Mouse (Mus musculus): Measurements from ENCODE around the gene Sash1. TPM values are rescaled to one million over a fixed set of nuclear protein-coding genes. Genes with fewer than 3 reads are reported as not detected.

Gene Sash1
- polyA plus RNA-seq, 1 experiment from 2014 or later, result 6.2 TPM

DNA sequence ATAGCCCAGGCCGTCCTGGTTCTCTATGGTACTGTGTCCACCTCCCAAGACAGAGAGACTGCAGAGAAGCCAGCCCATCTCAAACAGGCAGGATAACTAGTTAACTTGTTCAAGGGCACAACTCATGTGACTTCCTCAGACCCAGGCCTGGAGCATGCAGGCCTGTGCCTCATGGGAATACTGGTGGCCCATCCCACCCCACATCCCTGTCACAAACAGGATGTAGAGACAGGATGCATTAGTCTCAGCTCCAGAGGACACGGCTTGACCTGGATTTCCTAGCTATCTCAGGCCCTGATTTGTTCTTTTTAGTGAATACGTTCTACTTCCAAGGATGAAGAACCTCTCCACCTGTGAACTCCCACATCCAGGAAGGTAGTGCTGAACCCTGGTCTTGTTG, 80.5 kb downstream of the Sash1 start:
- no peak overlapping the region for H3K4me2 ChIP-seq (ENCODE audit: low read depth, low read length)
- no peak overlapping the region for H3K4me3 ChIP-seq (ENCODE audit: low read depth, low read length)
- H3K27ac ChIP-seq (replicated peaks; ENCODE audit: low read depth, low read length), result no peak overlapping the region
- H3K27me3 ChIP-seq (replicated peaks; ENCODE audit: control insufficient read depth, insufficient read depth, low read length), result no peaks in the 10 kb centered on the region
- peaks cover 11% of the 10 kb centered on the region; the same call in 1 of the 2 replicates for H3K4me1 ChIP-seq (ENCODE audit: control insufficient read depth, insufficient read depth, low read length)
- DNase-seq (ENCODE audit: low spot score) (no peak), ATAC-seq (ENCODE audit: low read depth) (no peak)
- H3K36me3 ChIP-seq (ENCODE audit: control insufficient read depth, insufficient read depth, low read length), result 0 out of 2 replicates have a peak, but pooled peaks cover 11% of the 10 kb centered on the region
- no peak overlapping the region for H3K9ac ChIP-seq (ENCODE audit: low read depth, low read length)
- no peaks in the 10 kb centered on the region for H3K9me3 ChIP-seq (ENCODE audit: control insufficient read depth, low read length)
- 77% methylated on average over 3 of the region's 3 CpGs for WGBS

DNA sequence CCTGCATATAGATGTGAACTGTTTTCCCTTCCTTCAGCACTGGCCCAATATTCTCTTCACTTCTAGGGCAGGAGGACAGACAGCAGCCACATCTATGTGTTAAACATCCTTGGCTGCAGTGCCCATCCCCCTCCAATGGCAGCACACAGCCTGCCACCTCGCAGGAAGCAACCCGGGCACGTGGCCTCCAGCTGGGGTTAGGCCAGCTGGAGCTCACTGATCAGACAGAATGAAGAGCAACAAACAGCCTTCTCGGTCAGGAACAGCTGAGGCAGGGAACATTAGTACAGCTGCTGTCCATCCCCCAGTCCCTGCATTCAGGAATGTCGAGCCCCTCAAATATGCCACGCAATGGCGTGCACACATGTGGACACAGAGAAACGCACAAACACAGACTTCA, 81.6 kb downstream of the Sash1 start:
- 20% methylated on average over 8 of the region's 8 CpGs for WGBS
- H3K27ac ChIP-seq (replicated peaks; ENCODE audit: low read depth, low read length), result no peak overlapping the region
- peaks cover 11% of the 10 kb centered on the region; the same call in 1 of the 2 replicates for H3K4me1 ChIP-seq (ENCODE audit: control insufficient read depth, insufficient read depth, low read length)
- no peaks in the 10 kb centered on the region for H3K9me3 ChIP-seq (ENCODE audit: control insufficient read depth, low read length)
- ATAC-seq (ENCODE audit: low read depth) (peak; percentile 64), DNase-seq (ENCODE audit: low spot score) (peak; percentile 85)
- no peak overlapping the region for H3K9ac ChIP-seq (ENCODE audit: low read depth, low read length)
- peaks cover 8% of the 10 kb centered on the region; the same call in 1 of the 2 replicates for H3K36me3 ChIP-seq (ENCODE audit: control insufficient read depth, insufficient read depth, low read length)
- no peak overlapping the region for H3K4me2 ChIP-seq (ENCODE audit: low read depth, low read length)
- H3K4me3 ChIP-seq (ENCODE audit: low read depth, low read length), result no peak overlapping the region
- H3K27me3 ChIP-seq (replicated peaks; ENCODE audit: control insufficient read depth, insufficient read depth, low read length), result no peaks in the 10 kb centered on the region

DNA sequence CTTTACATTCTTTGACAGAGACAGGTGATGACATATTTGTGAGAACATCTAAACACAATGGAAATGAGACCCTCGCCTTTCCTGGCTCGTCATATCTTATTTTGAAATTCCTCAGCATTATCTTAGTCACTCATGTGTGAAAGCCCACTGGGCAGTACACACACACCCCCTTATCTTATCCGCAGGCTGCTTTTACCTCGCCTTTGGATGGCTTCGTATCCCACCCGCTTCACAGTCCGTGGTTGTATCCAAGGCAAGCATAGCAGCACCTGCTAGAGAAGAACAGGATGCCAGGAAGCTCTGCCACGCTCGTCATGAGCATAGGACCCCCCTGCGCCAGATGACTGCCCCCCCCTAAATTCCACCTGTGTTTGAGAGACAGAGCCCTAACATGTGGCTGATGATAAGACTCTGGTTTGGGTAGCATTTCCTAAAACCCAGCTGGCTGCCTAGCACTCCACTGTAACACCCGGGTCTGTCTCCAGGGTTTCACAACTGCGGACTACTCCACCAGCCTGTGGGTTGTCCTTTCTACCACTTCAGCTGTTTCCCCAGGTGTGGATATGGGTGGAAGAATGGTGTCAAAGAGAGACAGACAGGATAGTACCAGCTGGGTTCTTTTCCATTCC, 84.0 kb downstream of the Sash1 start:
- Histone ChIP-seq H3K4me1 (ENCODE audit: control insufficient read depth, insufficient read depth, low read length) (peaks cover 11% of the 10 kb centered on the region; the same call in 1 of the 2 replicates), H3K27me3 (replicated peaks; ENCODE audit: control insufficient read depth, insufficient read depth, low read length) (no peaks in the 10 kb centered on the region), H3K36me3 (ENCODE audit: control insufficient read depth, insufficient read depth, low read length) (peaks cover 12% of the 10 kb centered on the region), H3K4me3 (ENCODE audit: low read depth, low read length) (no peak overlapping the region), H3K4me2 (ENCODE audit: low read depth, low read length) (no peak overlapping the region), H3K9me3 (ENCODE audit: control insufficient read depth, low read length) (0 out of 2 replicates have a peak, but pooled peaks cover 3% of the 10 kb centered on the region), H3K9ac (ENCODE audit: low read depth, low read length) (no peak overlapping the region), H3K27ac (replicated peaks; ENCODE audit: low read depth, low read length) (no peak overlapping the region)
- DNase-seq (ENCODE audit: low spot score) (no peak), ATAC-seq (ENCODE audit: low read depth) (no peak)
- WGBS, result 72% methylated on average over 12 of the region's 12 CpGs

DNA sequence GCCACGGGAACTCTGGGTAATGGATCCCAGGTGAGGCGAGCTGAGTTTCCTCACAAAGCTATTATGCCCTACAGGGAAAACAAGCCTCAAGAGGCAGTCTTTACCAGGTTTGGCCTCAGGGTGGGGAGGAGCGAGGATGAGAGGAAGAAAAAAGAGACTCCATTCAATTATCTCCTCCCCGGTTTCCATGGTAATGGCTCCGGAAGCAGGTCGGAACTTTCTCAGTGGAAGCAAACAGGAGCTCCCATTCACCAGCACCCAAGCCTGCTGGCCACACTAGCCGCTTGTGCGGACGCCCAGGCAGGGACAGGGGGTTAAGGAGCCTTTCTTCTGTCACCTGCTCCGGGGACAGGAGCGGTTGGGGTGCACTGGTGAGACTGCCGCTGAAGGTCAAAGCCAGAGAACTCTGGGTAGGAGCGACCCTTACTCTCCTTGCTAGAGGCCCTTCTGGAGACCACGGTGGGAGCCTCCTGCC, 84.7 kb downstream of the Sash1 start:
- Histone ChIP-seq H3K4me2 (ENCODE audit: low read depth, low read length) (peak overlapping the region; percentile 26; the same call in 1 of the 2 replicates), H3K36me3 (ENCODE audit: control insufficient read depth, insufficient read depth, low read length) (peaks cover 14% of the 10 kb centered on the region), H3K27ac (replicated peaks; ENCODE audit: low read depth, low read length) (no peak overlapping the region), H3K9ac (ENCODE audit: low read depth, low read length) (0 out of 2 replicates have a peak overlapping the region, but pooled peaks have one; percentile 27), H3K9me3 (ENCODE audit: control insufficient read depth, low read length) (0 out of 2 replicates have a peak, but pooled peaks cover 3% of the 10 kb centered on the region), H3K27me3 (replicated peaks; ENCODE audit: control insufficient read depth, insufficient read depth, low read length) (no peaks in the 10 kb centered on the region), H3K4me3 (ENCODE audit: low read depth, low read length) (no peak overlapping the region), H3K4me1 (ENCODE audit: control insufficient read depth, insufficient read depth, low read length) (peaks cover 11% of the 10 kb centered on the region; the same call in 1 of the 2 replicates)
- peak; percentile 31; the same call in 1 of the 2 replicates for ATAC-seq (ENCODE audit: low read depth)
- WGBS, result 30% methylated on average over 14 of the region's 14 CpGs
- peak; percentile 65 for DNase-seq (ENCODE audit: low spot score)

DNA sequence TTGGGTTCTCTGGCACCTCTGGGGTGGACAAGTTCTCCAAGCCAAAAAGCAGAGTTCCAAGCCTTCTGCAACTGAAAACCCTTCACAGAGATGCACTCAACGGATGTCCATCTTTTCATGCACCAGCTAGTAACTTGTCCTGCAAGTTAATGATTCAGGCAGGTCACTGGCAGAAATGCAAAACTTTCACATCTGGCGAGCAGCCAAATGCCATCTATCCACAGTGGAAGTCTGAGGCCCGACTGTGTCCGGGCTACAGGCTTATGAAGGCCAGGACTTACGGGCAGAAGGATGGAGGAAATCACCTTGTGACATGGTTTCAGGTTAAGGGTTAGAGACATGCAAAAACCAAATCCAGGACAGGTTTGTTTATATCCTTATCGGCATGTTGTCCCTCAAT, 88.0 kb downstream of the Sash1 start:
- H3K36me3 ChIP-seq (ENCODE audit: control insufficient read depth, insufficient read depth, low read length), result peaks cover 15% of the 10 kb centered on the region
- no peak for ATAC-seq (ENCODE audit: low read depth)
- peaks cover 11% of the 10 kb centered on the region; the same call in 1 of the 2 replicates for H3K4me1 ChIP-seq (ENCODE audit: control insufficient read depth, insufficient read depth, low read length)
- WGBS, result 79% methylated on average over 6 of the region's 6 CpGs
- no peak overlapping the region for H3K9ac ChIP-seq (ENCODE audit: low read depth, low read length)
- no peak overlapping the region for H3K4me3 ChIP-seq (ENCODE audit: low read depth, low read length)
- no peak overlapping the region for H3K4me2 ChIP-seq (ENCODE audit: low read depth, low read length)
- H3K27ac ChIP-seq (replicated peaks; ENCODE audit: low read depth, low read length), result no peak overlapping the region
- no peaks in the 10 kb centered on the region for H3K27me3 ChIP-seq (replicated peaks; ENCODE audit: control insufficient read depth, insufficient read depth, low read length)
- H3K9me3 ChIP-seq (ENCODE audit: control insufficient read depth, low read length), result 0 out of 2 replicates have a peak, but pooled peaks cover 3% of the 10 kb centered on the region
- no peak for DNase-seq (ENCODE audit: low spot score)

DNA sequence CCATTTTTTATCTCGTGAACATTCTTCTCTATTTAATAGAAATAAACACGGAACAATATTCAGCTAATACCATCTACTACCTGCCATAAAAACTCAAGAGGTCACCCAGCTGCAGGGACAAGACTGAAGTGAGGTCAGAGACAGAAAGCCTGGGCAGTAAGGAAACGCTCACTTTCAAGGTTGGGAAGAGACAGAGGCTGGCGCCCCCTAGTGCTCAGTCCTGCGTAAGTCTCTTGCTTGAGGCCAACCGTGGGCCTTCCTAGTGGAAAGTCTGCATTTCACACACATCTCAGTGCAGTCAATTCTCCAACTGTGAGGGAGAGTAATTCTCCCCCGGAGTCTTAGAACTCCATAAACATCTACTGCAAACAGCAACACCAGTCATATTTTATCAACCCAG, 90.5 kb downstream of the Sash1 start:
- 0 out of 2 replicates have a peak, but pooled peaks cover 3% of the 10 kb centered on the region for H3K9me3 ChIP-seq (ENCODE audit: control insufficient read depth, low read length)
- no peaks in the 10 kb centered on the region for H3K27me3 ChIP-seq (replicated peaks; ENCODE audit: control insufficient read depth, insufficient read depth, low read length)
- H3K27ac ChIP-seq (replicated peaks; ENCODE audit: low read depth, low read length), result no peak overlapping the region
- 35% methylated on average over 7 of the region's 7 CpGs for WGBS
- DNase-seq (ENCODE audit: low spot score) (peak; percentile 75), ATAC-seq (ENCODE audit: low read depth) (no peak)
- no peak overlapping the region for H3K9ac ChIP-seq (ENCODE audit: low read depth, low read length)
- H3K4me2 ChIP-seq (ENCODE audit: low read depth, low read length), result no peak overlapping the region
- peaks cover 8% of the 10 kb centered on the region for H3K36me3 ChIP-seq (ENCODE audit: control insufficient read depth, insufficient read depth, low read length)
- no peaks in the 10 kb centered on the region for H3K4me1 ChIP-seq (ENCODE audit: control insufficient read depth, insufficient read depth, low read length)
- no peak overlapping the region for H3K4me3 ChIP-seq (ENCODE audit: low read depth, low read length)

DNA sequence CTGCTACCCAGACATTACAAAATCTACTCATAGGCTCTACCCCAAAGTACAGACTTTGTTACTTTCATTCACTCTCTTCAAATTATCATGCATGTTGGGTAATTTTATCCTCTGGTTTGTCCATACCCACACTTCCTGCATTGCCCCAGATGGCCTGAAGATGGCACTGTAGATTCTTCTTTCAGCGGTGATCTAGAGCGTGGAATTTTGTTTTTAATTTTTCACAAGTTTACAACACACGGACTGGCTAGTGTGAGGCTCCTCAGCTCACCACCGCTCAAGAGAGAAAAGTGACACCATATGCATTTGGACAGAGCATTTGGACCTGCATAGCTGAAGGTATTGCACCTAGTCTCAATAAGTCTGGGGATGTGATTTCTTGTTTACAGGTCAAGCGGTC, 93.5 kb downstream of the Sash1 start:
- Histone ChIP-seq H3K9me3 (ENCODE audit: control insufficient read depth, low read length) (no peaks in the 10 kb centered on the region), H3K36me3 (ENCODE audit: control insufficient read depth, insufficient read depth, low read length) (peaks cover 6% of the 10 kb centered on the region; the same call in 1 of the 2 replicates), H3K27me3 (replicated peaks; ENCODE audit: control insufficient read depth, insufficient read depth, low read length) (no peaks in the 10 kb centered on the region), H3K9ac (ENCODE audit: low read depth, low read length) (no peak overlapping the region), H3K4me3 (ENCODE audit: low read depth, low read length) (no peak overlapping the region), H3K27ac (replicated peaks; ENCODE audit: low read depth, low read length) (no peak overlapping the region), H3K4me1 (ENCODE audit: control insufficient read depth, insufficient read depth, low read length) (no peaks in the 10 kb centered on the region), H3K4me2 (ENCODE audit: low read depth, low read length) (no peak overlapping the region)
- 49% methylated on average over 5 of the region's 5 CpGs for WGBS
- DNase-seq (ENCODE audit: low spot score) (no peak), ATAC-seq (ENCODE audit: low read depth) (0 out of 2 replicates have a peak, but pooled peaks have one; percentile 34)

DNA sequence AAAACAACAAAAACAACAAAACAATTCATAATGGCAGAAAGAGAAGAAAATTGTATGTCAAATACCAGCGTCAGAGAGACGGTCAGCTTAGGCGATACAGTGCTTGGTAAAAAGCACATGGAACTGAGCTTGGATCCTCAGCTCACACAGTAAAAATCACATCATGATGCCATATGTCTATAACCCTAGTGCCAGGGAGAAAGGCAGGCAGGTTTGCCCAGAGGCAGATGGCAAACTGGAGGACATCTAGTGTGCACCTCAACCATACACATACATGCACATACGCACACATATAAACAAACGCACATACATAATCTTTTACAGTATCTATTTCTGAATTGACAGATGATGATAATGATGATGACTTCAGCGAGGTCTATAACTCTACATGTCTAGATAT, 96.8 kb downstream of the Sash1 start:
- Histone ChIP-seq H3K4me2 (ENCODE audit: low read depth, low read length) (no peak overlapping the region), H3K4me3 (ENCODE audit: low read depth, low read length) (no peak overlapping the region), H3K4me1 (ENCODE audit: control insufficient read depth, insufficient read depth, low read length) (0 out of 2 replicates have a peak, but pooled peaks cover 4% of the 10 kb centered on the region), H3K9me3 (ENCODE audit: control insufficient read depth, low read length) (no peaks in the 10 kb centered on the region), H3K36me3 (ENCODE audit: control insufficient read depth, insufficient read depth, low read length) (peaks cover 3% of the 10 kb centered on the region; the same call in 1 of the 2 replicates), H3K9ac (ENCODE audit: low read depth, low read length) (no peak overlapping the region), H3K27me3 (replicated peaks; ENCODE audit: control insufficient read depth, insufficient read depth, low read length) (no peaks in the 10 kb centered on the region), H3K27ac (replicated peaks; ENCODE audit: low read depth, low read length) (no peak overlapping the region)
- WGBS, result 93% methylated on average over 6 of the region's 6 CpGs
- DNase-seq (ENCODE audit: low spot score) (no peak), ATAC-seq (ENCODE audit: low read depth) (no peak)
